ENCODE assay signal across 8 mouse cellular contexts in the genomic region with DNA sequence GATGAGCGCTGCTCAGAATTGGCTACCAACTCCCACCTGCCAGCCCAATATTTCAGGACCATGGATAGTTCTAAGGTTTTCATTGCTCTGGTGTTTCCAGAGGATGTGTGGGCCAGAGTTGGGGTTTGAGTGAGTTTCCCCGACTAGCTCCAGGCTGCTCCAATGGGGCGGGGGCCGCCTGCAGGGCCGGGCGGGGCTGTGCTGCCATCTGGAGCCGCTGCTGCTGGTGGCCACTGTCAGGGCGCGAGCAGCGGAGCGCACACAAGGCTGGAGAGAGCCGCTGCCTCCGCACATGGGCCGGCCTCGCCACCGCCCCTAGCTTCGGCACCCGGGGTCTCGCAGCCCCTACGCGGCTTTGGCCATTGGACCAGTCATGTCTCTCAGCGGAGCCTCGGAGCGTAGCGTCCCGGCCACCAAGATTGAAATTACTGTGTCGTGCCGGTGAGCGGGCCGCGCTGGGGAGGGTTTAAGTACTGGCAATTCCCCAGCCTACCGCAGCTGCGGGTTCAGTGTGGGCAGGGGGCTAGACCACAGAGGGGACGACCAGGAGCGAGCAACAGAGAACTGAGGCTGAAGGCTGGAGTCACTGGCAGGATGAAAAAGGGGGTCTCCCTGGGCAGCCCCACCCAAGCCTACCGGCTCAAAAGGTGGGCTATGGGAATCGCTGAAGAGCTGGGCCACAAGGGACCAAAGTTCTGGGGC. TPM values are rescaled to one million over a fixed set of nuclear protein-coding genes. Genes with fewer than 3 reads are reported as not detected.
DNase-seq lines count a peak whose midpoint lies in the region; ATAC-seq lines count a peak whose summit lies in the region.

TSS of gene Cpne9 (plus strand) at position 207 of the 702 bp plus-strand sequence.

- no peaks in the 10 kb centered on the region for H3K9me3 ChIP-seq in heart, embryonic 10.5 days
- no peaks in the 10 kb centered on the region for H3K9me3 ChIP-seq in embryonic facial prominence, embryonic 11.5 days (replicated peaks; ENCODE audit: control insufficient read depth, low read length)
- H3K9me3 ChIP-seq in hindbrain, embryonic 15.5 days = no peaks in the 10 kb centered on the region
- no peaks in the 10 kb centered on the region for H3K9me3 ChIP-seq in neural tube, embryonic 15.5 days (replicated peaks)

- peaks cover 3% of the 10 kb centered on the region; the same call in 1 of the 2 replicates for H3K36me3 ChIP-seq in heart, embryonic 10.5 days
- no peaks in the 10 kb centered on the region for H3K36me3 ChIP-seq in embryonic facial prominence, embryonic 11.5 days (replicated peaks; ENCODE audit: control insufficient read depth, insufficient read depth, low read depth, low read length)
- H3K36me3 ChIP-seq in hindbrain, embryonic 15.5 days = peaks cover 13% of the 10 kb centered on the region; the same call in 1 of the 2 replicates
- H3K36me3 ChIP-seq in neural tube, embryonic 15.5 days = peaks cover 22% of the 10 kb centered on the region; the same call in 1 of the 2 replicates

- H3K4me1 ChIP-seq in heart, embryonic 10.5 days = peaks cover 19% of the 10 kb centered on the region
- no peaks in the 10 kb centered on the region; the same call in 1 of the 2 replicates for H3K4me1 ChIP-seq in embryonic facial prominence, embryonic 11.5 days (ENCODE audit: control insufficient read depth, insufficient read depth, low read length)
- H3K4me1 ChIP-seq in hindbrain, embryonic 15.5 days (replicated peaks) = peaks cover 16% of the 10 kb centered on the region
- peaks cover 17% of the 10 kb centered on the region for H3K4me1 ChIP-seq in neural tube, embryonic 15.5 days

- 2% methylated on average over 37 of the region's 37 CpGs for WGBS in heart, embryonic 10.5 days
- 1% methylated on average over 37 of the region's 37 CpGs for WGBS in embryonic facial prominence, embryonic 11.5 days
- WGBS in hindbrain, embryonic 15.5 days = 1% methylated on average over 37 of the region's 37 CpGs
- whole genome bisulfite sequencing in neural tube, embryonic 15.5 days = 2% methylated on average over 35 of the region's 37 CpGs

- peak within 1 kb of the TSS; percentile 42 for H3K4me3 ChIP-seq in heart, embryonic 10.5 days
- no peak within 1 kb of the TSS for H3K4me3 ChIP-seq in embryonic facial prominence, embryonic 11.5 days (ENCODE audit: low read depth, low read length)
- H3K4me3 ChIP-seq in hindbrain, embryonic 15.5 days = peak within 1 kb of the TSS; percentile 43
- peak within 1 kb of the TSS; percentile 41 for H3K4me3 ChIP-seq in neural tube, embryonic 15.5 days (replicated peaks)

- peak within 1 kb of the TSS; percentile 11 for H3K4me2 ChIP-seq in embryonic facial prominence, embryonic 11.5 days (ENCODE audit: low read depth, low read length)
- peak within 1 kb of the TSS; percentile 89 for H3K4me2 ChIP-seq in hindbrain, embryonic 15.5 days
- peak within 1 kb of the TSS; percentile 82 for H3K4me2 ChIP-seq in neural tube, embryonic 15.5 days

- DNase-seq in heart, embryonic 10.5 days (ENCODE audit: low spot score) = peak; percentile 79
- DNase-seq in heart, adult 11 months = no peak
- peak; percentile 59 for DNase-seq in NIH3T3 (ENCODE audit: low read depth)
- peak; percentile 89 for DNase-seq in embryonic facial prominence, embryonic 11.5 days (ENCODE audit: low spot score)
- DNase-seq in left cerebral cortex, postnatal 4 days = peak; percentile 78
- no peak for DNase-seq in urinary bladder, postnatal 25 days (ENCODE audit: low spot score)

- H3K27me3 ChIP-seq in heart, embryonic 10.5 days (ENCODE audit: insufficient read depth, poor library complexity, severe bottlenecking) = peaks cover 50% of the 10 kb centered on the region
- peaks cover 23% of the 10 kb centered on the region for H3K27me3 ChIP-seq in embryonic facial prominence, embryonic 11.5 days (ENCODE audit: control insufficient read depth, insufficient read depth, low read length)
- H3K27me3 ChIP-seq in hindbrain, embryonic 15.5 days = peaks cover 36% of the 10 kb centered on the region
- H3K27me3 ChIP-seq in neural tube, embryonic 15.5 days (replicated peaks) = peaks cover 49% of the 10 kb centered on the region

- peak; percentile 76; the same call in 1 of the 2 replicates for ATAC-seq in embryonic facial prominence, embryonic 11.5 days (replicated peaks; ENCODE audit: insufficient number of reproducible peaks, low FRiP score, low TSS enrichment, low read depth)
- ATAC-seq in hindbrain, embryonic 15.5 days (ENCODE audit: low FRiP score, low read depth) = peak; percentile 81
- peak; percentile 67; the same call in 1 of the 2 replicates for ATAC-seq in neural tube, embryonic 15.5 days (ENCODE audit: low FRiP score)

- no peak within 1 kb of the TSS for H3K9ac ChIP-seq in embryonic facial prominence, embryonic 11.5 days (replicated peaks; ENCODE audit: low read length)
- peak within 1 kb of the TSS; percentile 55 for H3K9ac ChIP-seq in hindbrain, embryonic 15.5 days
- H3K9ac ChIP-seq in neural tube, embryonic 15.5 days (replicated peaks) = peak within 1 kb of the TSS; percentile 42

- intact Hi-C loops in left cerebral cortex, postnatal 4 days (cut with DNase I) = no loop called here

- H3K27ac ChIP-seq in heart, embryonic 10.5 days = no peak within 1 kb of the TSS
- H3K27ac ChIP-seq in embryonic facial prominence, embryonic 11.5 days (replicated peaks; ENCODE audit: low read depth, low read length) = no peak within 1 kb of the TSS
- no peak within 1 kb of the TSS for H3K27ac ChIP-seq in hindbrain, embryonic 15.5 days (replicated peaks)
- H3K27ac ChIP-seq in neural tube, embryonic 15.5 days (replicated peaks) = no peak within 1 kb of the TSS

RNA-seq across cellular contexts. Expression of gene Cpne9, which starts in this region (rescaled TPM):
- 0.05 TPM in 1 of 2 replicates, not detected in the other for polyA plus RNA-seq in heart, embryonic 10.5 days (2016; fragmentation: Nextera tagmentation; extraction: Ambion mirVana)
- 0.10 and 0.14 TPM in 2 replicates for polyA plus RNA-seq in embryonic facial prominence, embryonic 11.5 days (2014; fragmentation: Nextera tagmentation; extraction: Ambion mirVana)
- 4.8 and 10.2 TPM in 2 replicates for polyA plus RNA-seq in hindbrain, embryonic 15.5 days (2015; fragmentation: Nextera tagmentation; extraction: Ambion mirVana)
- total RNA-seq in left cerebral cortex, postnatal 4 days (2021) = 1 to 10 TPM; 7.3 to 8.3 TPM
- polyA plus RNA-seq in neural tube, embryonic 15.5 days (2015; fragmentation: Nextera tagmentation; extraction: Ambion mirVana) = 1.5 TPM in 2 replicates

Comparison
In these comparisons a context has a peak if more than half of its experiments do, and no peak if none do; other contexts are left out.
1. Peak in DNase-seq and H3K4me3 ChIP-seq in heart, embryonic 10.5 days; RNA of the gene not detected or under 1 TPM.
2. Peak in DNase-seq, ATAC-seq and H3K4me2 ChIP-seq in embryonic facial prominence, embryonic 11.5 days; RNA of the gene not detected or under 1 TPM.
3. DNase-seq: peak in NIH3T3 (single experiment) and left cerebral cortex, postnatal 4 days (single experiment); none in heart, adult 11 months (single experiment) and urinary bladder, postnatal 25 days (single experiment).
4. H3K4me2 ChIP-seq: peak in every context shown above with its lines; median percentile 89 in hindbrain, embryonic 15.5 days; 82 in neural tube, embryonic 15.5 days; 11 in embryonic facial prominence, embryonic 11.5 days.
5. Peak in every context shown above with its lines, with median percentiles within 50 percentile points of each other: ATAC-seq.